Mouse (Mus musculus): ENCODE results near the gene Rbm11. TPM values are rescaled to one million over a fixed set of nuclear protein-coding genes. Genes with fewer than 3 reads are reported as not detected.
A peak's percentile ranks its signal among the peaks of the same experiment; 100 is the strongest.

Rbm11 gene
- 0.30 and 0.55 TPM in 2 replicates for polyA plus RNA-seq (2015; fragmentation: Nextera tagmentation; extraction: Ambion mirVana)

DNA sequence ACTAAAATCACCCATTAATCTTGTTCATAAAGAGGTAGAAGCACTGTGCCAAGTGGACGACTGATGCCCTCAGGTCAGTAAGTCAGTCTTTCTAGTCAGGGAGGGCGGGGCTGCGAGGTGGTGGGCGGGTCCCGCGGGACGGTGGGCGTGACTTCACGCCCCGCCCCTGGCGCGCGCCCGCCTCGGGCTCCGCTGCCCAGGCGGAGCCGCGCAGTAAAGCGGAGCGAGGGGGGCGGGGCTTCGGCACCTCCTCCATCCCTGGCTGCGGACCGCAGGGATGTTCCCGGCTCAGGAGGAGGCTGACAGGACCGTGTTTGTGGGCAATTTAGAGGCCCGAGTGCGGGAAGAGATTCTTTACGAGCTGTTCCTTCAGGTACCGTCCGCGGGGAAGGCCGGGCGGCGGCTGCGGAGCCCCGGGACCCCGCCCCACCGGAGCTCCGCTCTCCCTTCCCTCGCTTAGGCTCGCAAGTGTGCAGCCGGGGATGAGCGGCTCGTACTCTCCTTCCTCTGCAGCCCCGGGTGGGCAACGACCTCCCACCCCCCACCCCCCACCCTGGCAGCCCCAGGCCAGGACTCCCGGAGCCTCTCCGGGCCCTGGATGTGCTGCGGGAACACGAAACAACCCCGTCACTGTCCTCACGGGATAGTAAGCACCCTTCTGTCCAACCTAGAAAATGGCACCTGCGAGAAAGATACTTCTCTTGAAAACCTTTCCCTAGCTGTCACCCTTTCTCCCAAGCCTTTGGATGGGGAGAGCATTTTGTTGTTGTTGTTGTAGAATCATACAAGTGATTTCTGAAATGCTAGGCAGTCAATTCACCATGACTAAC, at the start of gene Rbm11:
Gene Rbm11 (plus strand): TSS at position 174 of the 830 bp plus-strand sequence.
- Histone ChIP-seq H3K27ac (no peak within 1 kb of the TSS), H3K27me3 (peaks cover 2% of the 10 kb centered on the region; the same call in 1 of the 2 replicates), H3K9me3 (no peaks in the 10 kb centered on the region), H3K4me3 (peak within 1 kb of the TSS; percentile 78), H3K9ac (peak within 1 kb of the TSS; percentile 41; the same call in 1 of the 2 replicates), H3K36me3 (no peaks in the 10 kb centered on the region), H3K4me1 (no peaks in the 10 kb centered on the region), H3K4me2 (peak within 1 kb of the TSS; percentile 90)
- under 1% methylated on average over 51 of the region's 55 CpGs for WGBS
- ATAC-seq (ENCODE audit: borderline replicate concordance, extremely low read depth, low FRiP score, low TSS enrichment) = peak; percentile 99

DNA sequence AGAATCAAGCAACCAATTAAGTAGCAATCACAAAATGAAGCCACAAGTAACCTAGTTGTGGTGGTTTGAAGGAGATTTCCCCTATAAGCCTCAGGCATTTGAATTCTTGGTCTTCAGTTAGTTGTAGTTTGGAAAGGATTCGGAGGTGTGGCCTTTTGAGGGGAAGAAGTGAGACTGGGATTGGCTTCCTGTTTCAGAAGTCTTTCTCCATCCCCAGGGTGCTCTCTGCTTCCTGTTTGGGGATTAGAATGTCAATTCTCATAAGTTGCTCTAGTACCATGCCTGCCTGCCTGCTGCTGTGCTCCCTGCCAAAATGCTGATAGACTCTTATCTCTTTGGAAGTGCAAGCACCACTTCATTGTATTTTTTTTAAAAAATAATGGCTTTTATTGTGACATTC, 47.3 kb upstream of the Rbm11 start:
- no peaks in the 10 kb centered on the region for H3K36me3 ChIP-seq
- H3K4me3 ChIP-seq = no peak overlapping the region
- H3K9ac ChIP-seq = no peak overlapping the region
- H3K27ac ChIP-seq = no peak overlapping the region
- no peaks in the 10 kb centered on the region for H3K4me1 ChIP-seq
- H3K9me3 ChIP-seq = no peaks in the 10 kb centered on the region
- no peaks in the 10 kb centered on the region for H3K27me3 ChIP-seq
- no peak for ATAC-seq (ENCODE audit: borderline replicate concordance, extremely low read depth, low FRiP score, low TSS enrichment)
- WGBS = 74% methylated on average over 1 of the region's 1 CpGs
- no peak overlapping the region for H3K4me2 ChIP-seq

DNA sequence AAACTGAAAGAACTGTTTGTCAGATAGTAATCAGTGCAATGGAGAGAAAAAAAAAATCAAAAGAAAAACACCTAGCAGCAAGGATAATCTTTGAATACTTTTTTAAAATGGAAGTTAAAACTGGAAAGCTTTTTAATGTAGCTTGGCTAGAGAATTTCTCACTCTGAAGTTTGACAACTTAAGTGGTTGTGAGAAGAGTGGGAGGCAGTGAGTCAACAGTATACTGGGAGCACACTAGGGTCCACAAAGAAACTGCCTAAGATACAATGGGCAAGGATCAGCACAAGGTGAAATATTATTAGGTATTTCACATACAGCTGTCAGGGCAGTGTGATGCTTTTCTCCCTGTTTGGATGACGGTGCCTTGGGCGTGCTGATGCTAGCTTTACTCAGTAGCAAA, 29.7 kb upstream of the Rbm11 start:
- H3K4me3 ChIP-seq = no peak overlapping the region
- WGBS = 85% methylated on average over 2 of the region's 2 CpGs
- H3K27me3 ChIP-seq = no peaks in the 10 kb centered on the region
- H3K27ac ChIP-seq = no peak overlapping the region
- H3K4me2 ChIP-seq = no peak overlapping the region
- H3K4me1 ChIP-seq = no peaks in the 10 kb centered on the region
- H3K9me3 ChIP-seq = no peaks in the 10 kb centered on the region
- no peak for ATAC-seq (ENCODE audit: borderline replicate concordance, extremely low read depth, low FRiP score, low TSS enrichment)
- H3K9ac ChIP-seq = no peak overlapping the region
- H3K36me3 ChIP-seq = no peaks in the 10 kb centered on the region

DNA sequence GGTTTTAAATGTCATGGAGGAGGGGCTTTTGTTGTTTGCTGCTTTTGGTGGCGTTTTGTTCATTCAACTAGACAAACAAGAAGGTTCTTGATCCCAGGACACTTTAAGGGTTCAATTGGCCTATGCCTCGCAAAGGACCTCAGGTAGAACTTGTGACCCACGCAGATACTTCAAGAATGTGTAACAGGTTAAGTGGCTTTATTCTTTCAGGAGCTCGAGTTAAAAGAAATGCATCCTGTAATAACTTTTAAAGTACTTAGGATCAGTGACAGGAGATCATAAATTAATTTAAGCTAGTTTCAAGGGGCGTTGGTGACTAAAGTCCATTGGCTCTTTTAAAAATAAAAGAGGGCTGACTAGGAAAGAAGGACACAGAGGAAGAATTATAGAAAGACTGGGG, 10.4 kb upstream of the Rbm11 start:
- Histone ChIP-seq H3K4me1 (no peaks in the 10 kb centered on the region), H3K27ac (no peak overlapping the region), H3K4me3 (no peak overlapping the region), H3K9ac (no peak overlapping the region), H3K9me3 (no peaks in the 10 kb centered on the region), H3K27me3 (no peaks in the 10 kb centered on the region), H3K36me3 (no peaks in the 10 kb centered on the region), H3K4me2 (no peak overlapping the region)
- no peak for ATAC-seq (ENCODE audit: borderline replicate concordance, extremely low read depth, low FRiP score, low TSS enrichment)
- WGBS = 55% methylated on average over 5 of the region's 5 CpGs

DNA sequence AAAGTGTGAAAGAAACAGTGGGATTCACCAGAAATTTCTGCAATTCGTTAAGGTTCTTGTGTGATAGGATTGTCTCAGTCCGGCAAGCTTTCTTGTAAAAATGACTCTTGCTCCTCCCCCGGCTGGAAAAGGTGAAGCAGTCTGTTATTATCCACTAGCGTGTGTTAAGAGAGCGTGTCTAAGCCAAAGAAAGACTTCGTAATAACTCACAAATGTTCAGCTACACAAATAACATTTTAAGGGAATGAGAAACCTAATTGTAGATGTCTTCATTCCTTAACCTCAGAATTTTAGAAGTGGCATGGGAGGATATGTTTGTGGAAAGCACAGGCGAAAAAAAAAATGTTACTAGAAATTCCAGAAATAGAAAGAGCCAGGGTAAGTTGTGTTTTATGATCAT, 6.7 kb upstream of the Rbm11 start, which contains the start of gene Lipi:
Gene Lipi (minus strand): TSS at position 101 of the 400 bp plus-strand sequence.
- ATAC-seq (ENCODE audit: borderline replicate concordance, extremely low read depth, low FRiP score, low TSS enrichment) = no peak
- 82% methylated on average over 7 of the region's 7 CpGs for WGBS
- Histone ChIP-seq H3K36me3 (no peaks in the 10 kb centered on the region), H3K4me2 (no peak within 1 kb of the TSS), H3K9me3 (no peaks in the 10 kb centered on the region), H3K4me1 (no peaks in the 10 kb centered on the region), H3K27me3 (no peaks in the 10 kb centered on the region), H3K9ac (no peak within 1 kb of the TSS), H3K4me3 (no peak within 1 kb of the TSS), H3K27ac (no peak within 1 kb of the TSS)

DNA sequence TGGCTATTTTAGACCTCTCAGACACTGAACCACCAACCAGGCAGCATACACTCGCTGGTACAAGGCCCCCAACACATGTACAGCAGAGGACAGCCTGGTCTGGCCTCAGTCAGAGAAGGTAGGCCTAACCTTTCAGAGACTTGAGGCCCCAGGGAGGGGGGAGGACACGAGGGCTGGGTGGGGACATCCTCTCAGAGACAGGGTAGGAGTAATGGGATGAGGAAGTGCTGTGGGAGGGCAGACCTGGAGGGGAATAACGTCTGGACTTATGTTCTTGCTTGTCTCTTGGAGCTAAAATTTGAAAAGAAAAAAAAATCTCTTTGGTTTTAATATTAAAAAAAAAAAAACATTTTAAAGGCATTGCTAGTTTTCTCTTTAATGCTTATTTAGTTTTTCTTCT, 6.2 kb upstream of the Rbm11 start:
- Histone ChIP-seq H3K9ac (no peak overlapping the region), H3K4me2 (no peak overlapping the region), H3K4me1 (no peaks in the 10 kb centered on the region), H3K27me3 (no peaks in the 10 kb centered on the region), H3K4me3 (no peak overlapping the region), H3K36me3 (no peaks in the 10 kb centered on the region), H3K27ac (no peak overlapping the region), H3K9me3 (no peaks in the 10 kb centered on the region)
- WGBS = 29% methylated on average over 3 of the region's 3 CpGs
- no peak for ATAC-seq (ENCODE audit: borderline replicate concordance, extremely low read depth, low FRiP score, low TSS enrichment)

DNA sequence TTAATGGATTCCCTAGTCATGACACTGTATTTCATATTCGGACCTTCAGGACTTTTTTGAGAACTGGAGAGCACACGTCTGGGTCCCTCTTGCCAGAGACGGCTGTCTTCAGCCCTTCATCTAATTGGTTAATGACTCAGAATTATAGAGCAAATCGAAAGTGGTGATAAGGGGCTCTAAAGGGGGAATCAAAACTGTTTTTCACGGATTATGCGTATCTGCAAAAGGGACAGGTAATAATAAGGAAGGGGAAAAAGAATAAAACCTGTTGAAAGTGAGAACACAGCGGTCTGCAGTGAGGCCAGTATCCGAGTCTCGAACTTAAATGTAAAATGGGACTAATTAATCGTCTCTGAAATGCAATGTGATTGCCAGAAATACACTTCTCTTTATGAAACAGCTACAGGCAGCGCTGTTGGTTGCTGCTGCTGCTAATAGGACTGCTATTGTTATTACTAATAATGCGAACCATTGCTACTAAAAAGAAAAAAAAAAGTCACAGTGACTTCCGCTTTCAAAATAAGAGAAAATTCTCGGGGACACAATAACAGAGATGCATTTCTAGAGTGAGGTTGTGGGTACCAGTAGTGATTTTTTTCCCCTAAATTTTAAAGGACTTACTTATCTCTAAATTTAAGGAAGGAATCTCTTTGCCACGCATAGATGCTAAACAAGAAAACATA, 998 bp downstream of the Rbm11 start:
- Histone ChIP-seq H3K9me3 (no peaks in the 10 kb centered on the region), H3K27me3 (peaks cover 2% of the 10 kb centered on the region; the same call in 1 of the 2 replicates), H3K9ac (no peak overlapping the region), H3K4me3 (peak overlapping the region; percentile 78), H3K4me2 (peak overlapping the region; percentile 90), H3K4me1 (no peaks in the 10 kb centered on the region), H3K36me3 (no peaks in the 10 kb centered on the region), H3K27ac (no peak overlapping the region)
- 11% methylated on average over 15 of the region's 15 CpGs for WGBS
- no peak for ATAC-seq (ENCODE audit: borderline replicate concordance, extremely low read depth, low FRiP score, low TSS enrichment)

DNA sequence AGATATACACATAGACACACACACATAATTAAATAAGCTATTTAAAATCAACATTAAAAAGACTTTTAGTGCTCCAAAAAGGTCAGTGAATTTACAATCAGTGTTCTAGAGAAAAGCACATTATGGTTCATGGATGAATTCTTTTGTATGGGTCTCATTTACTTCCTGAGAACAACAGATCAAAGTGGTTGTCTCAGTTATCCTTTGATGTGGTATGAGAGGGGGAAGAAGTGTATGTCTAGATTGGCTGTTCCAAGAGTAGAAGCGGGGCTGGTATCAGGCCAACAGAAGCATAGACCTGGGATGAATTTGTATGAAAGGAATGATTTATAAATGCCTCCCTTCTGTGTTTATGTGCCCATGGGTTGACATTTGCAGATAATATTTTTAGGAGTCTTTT, 13.8 kb downstream of the Rbm11 start:
- Histone ChIP-seq H3K4me2 (no peak overlapping the region), H3K4me1 (no peaks in the 10 kb centered on the region), H3K36me3 (no peaks in the 10 kb centered on the region), H3K9me3 (no peaks in the 10 kb centered on the region), H3K4me3 (no peak overlapping the region), H3K27me3 (no peaks in the 10 kb centered on the region), H3K27ac (no peak overlapping the region), H3K9ac (no peak overlapping the region)
- WGBS = 47% methylated on average over 1 of the region's 1 CpGs
- no peak for ATAC-seq (ENCODE audit: borderline replicate concordance, extremely low read depth, low FRiP score, low TSS enrichment)

DNA sequence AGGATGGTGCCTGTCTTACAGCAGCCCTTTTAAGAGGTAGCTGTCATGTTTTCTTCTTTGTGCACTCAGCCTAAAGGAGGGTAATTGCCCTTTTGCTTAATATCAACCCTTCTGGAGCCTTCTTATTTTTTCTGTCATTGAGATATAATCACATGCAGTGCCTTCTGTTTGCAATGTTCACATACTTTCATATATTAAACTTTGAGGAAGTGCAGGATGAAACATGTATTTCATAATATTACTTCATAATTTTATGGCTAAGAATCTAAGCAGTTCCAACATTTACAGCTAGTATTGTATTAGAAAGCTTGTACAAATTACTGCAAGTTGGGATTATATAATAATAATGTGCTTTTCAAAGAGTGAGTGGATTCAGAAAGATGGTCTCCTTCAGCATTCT, 19.9 kb downstream of the Rbm11 start:
- Histone ChIP-seq H3K9ac (no peak overlapping the region), H3K36me3 (no peaks in the 10 kb centered on the region), H3K4me1 (no peaks in the 10 kb centered on the region), H3K27me3 (no peaks in the 10 kb centered on the region), H3K4me3 (no peak overlapping the region), H3K9me3 (no peaks in the 10 kb centered on the region), H3K4me2 (no peak overlapping the region), H3K27ac (no peak overlapping the region)
- no peak for ATAC-seq (ENCODE audit: borderline replicate concordance, extremely low read depth, low FRiP score, low TSS enrichment)

DNA sequence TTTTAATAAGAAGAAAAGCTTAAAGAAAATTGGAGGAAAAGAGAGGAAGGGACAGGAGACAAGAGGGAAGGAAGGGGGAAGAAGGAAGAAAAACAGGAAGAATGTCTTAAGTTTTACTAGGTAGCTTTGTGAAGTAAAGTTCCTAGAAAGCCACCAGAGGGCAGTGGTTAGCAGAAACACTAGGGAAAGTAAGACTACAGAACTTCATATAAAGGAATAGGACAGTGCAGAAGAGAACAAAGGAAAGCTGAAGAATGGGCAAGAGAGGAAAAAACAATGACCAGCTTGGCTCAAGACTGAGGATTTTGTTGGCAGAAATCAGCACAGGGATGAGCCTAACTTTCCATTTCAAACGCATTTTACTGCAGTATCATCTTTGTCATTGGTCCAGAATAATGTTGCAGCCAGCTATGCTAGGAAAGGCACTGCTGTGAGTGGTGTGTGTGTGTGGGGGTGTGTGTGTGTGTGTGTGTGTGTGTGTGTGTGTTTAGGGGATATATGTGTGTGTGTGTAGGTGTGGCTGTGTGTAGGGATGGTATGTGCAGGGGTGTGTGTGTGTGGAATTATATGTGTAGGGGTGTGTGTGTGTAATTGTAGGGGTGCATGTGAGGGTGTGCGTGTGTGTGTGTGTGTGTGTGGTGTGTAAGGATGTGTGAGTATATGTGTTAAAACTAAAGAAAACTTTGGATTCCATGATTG, 25.2 kb downstream of the Rbm11 start:
- no peak overlapping the region for H3K27ac ChIP-seq
- no peak overlapping the region for H3K4me2 ChIP-seq
- 75% methylated on average over 2 of the region's 2 CpGs for WGBS
- no peak overlapping the region for H3K9ac ChIP-seq
- H3K27me3 ChIP-seq = no peaks in the 10 kb centered on the region
- H3K36me3 ChIP-seq = no peaks in the 10 kb centered on the region
- no peaks in the 10 kb centered on the region for H3K9me3 ChIP-seq
- no peak for ATAC-seq (ENCODE audit: borderline replicate concordance, extremely low read depth, low FRiP score, low TSS enrichment)
- no peak overlapping the region for H3K4me3 ChIP-seq
- H3K4me1 ChIP-seq = no peaks in the 10 kb centered on the region

DNA sequence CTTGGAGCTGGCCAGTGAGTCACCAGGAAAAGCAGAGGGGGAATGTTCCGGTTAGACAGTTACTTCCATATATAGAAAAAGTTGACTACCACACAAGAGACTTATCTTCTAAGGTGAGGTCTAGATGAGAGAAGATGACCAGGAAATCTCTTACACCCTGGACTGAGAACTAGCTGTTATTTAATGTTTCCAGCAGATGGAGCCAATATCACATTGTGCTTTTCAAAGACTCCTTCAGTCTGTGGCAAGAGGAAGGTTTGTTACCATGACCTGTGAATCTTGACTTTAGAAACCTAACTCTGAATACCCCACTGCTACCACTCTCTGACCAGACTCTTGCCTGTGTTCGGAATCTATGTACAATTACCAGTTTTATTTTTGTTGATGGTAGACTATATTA, 35.2 kb downstream of the Rbm11 start:
- Histone ChIP-seq H3K4me2 (no peak overlapping the region), H3K36me3 (no peaks in the 10 kb centered on the region), H3K4me1 (no peaks in the 10 kb centered on the region), H3K9ac (no peak overlapping the region), H3K9me3 (no peaks in the 10 kb centered on the region), H3K27ac (no peak overlapping the region), H3K27me3 (no peaks in the 10 kb centered on the region), H3K4me3 (no peak overlapping the region)
- ATAC-seq (ENCODE audit: borderline replicate concordance, extremely low read depth, low FRiP score, low TSS enrichment) = no peak
- 74% methylated on average over 2 of the region's 2 CpGs for WGBS

Measured in lung, embryonic 15.5 days (tissue).